Mouse (Mus musculus): ENCODE data around the gene Tuba1a.
"Not testable (repeated sequence)": the region's sequence is repeated elsewhere in the genome, so short reads cannot be mapped to it uniquely, and the experiment has no call there.

Gene Tuba1a

DNA sequence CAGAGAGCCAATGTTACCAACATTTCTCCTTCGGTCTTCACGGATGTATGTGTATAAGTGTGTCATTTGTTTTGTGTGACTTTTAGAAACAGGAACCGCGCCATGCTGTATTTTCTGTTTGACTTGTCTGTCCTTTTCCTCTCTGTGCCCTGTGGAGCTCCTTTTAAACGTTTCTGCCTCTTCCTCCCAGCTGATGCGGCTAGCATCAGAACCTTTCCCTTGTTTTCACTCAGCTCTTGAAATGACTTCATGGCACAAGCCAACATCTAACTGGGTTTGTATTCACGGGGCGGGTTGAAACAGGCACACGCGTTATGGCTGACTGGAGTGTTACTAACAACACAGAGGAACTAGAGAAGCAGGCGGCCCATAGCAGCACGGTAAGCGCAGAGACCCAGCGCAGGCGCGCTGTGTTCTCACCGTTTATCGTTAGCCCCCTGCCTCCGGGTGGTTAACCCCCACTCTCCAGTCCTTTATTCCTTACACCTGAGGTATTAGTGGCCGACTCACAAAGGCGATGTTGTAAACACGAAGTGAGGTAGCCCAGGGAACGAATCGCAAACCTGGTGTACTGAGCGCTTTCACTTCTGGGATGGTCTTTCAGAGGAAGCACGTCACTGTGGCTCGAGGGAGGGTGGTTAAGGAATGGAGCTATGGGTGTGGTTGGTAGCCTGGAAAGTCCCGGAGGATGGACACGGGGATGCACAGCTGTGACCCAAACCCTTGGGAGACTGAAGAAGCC is 31.9 kb upstream of the Tuba1a start:
- peak; percentile 82 to 86 for DNase-seq (ENCODE audit: low spot score in 2 of 2)

DNA sequence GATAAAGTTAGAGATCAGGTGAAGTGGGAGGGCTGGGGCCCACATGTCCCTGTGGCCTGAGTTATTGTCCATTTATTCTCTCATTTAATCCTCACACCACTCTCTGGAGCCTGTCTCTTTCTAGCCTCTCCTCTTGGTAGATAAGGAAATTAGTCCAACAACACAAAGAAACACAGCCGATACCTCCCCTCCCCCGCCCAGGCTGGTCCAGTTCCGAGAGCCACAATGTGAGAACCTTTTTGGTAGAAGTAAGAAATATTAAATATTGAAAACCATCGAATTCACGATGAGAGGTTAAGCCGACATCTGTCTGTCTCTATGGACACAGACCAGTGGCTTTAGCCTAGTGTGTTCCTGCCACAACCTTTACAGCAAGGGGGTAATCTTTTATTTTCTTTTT is 31.2 kb upstream of the Tuba1a start:
- no peak for DNase-seq (ENCODE audit: low spot score in 2 of 2)

- DNase-seq (ENCODE audit: low spot score in 2 of 2), result no peak
Measured at GRCm38 (mm10) chr15:98983431-98984081, 30.1 kb upstream of the Tuba1a start.

DNA sequence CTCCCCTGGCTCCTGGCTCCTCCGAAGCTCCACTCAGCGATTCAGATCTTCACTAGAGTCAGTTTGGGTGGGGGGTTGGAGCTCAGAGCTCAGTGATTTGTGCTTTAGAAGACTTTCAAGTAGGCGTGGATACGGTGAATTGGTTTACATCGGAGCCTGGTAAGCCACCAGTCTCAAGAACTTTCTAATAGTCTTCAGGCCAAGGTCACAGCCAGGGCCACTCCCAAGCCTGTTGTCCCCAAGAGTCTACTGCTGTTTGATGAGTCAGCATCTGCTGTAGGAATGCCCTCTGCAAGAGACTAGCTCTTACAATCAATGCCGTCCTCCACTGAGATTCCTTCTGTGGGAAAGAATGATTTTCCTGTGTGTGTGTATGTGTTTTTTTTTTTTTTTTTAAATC is 28.6 kb upstream of the Tuba1a start:
- DNase-seq (ENCODE audit: low spot score in 2 of 2), result no peak

DNA sequence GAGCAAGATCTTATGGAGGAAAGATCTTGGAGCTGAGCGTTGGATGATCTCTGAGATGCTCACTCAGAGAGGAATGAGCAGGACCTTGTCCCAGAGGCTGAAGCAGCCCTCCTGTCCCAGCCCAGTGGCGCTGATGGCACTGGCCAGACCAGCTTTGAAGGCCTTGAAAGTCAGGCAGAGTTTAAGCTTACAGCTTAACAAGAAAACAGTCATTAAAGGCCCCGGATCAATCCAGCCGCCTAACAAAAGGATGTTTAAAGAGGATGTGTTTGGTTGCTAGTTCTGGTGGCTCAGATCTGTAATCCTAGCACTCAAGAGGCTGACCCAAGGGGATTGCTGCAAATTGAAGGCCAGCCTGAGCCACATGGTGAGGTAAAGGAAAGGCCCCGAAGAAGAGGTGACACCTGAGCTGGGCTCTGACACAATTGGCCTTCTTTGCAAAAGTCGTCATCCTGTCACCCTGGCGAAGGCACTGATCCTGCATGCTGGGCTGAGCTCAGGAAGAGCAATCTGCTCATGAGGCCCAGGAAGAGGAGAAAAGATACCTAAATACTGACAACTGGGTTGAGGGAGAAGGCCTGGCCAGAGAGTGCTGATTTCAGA is 26.6 kb upstream of the Tuba1a start:
- DNase-seq (ENCODE audit: low spot score in 2 of 2), result no peak

DNA sequence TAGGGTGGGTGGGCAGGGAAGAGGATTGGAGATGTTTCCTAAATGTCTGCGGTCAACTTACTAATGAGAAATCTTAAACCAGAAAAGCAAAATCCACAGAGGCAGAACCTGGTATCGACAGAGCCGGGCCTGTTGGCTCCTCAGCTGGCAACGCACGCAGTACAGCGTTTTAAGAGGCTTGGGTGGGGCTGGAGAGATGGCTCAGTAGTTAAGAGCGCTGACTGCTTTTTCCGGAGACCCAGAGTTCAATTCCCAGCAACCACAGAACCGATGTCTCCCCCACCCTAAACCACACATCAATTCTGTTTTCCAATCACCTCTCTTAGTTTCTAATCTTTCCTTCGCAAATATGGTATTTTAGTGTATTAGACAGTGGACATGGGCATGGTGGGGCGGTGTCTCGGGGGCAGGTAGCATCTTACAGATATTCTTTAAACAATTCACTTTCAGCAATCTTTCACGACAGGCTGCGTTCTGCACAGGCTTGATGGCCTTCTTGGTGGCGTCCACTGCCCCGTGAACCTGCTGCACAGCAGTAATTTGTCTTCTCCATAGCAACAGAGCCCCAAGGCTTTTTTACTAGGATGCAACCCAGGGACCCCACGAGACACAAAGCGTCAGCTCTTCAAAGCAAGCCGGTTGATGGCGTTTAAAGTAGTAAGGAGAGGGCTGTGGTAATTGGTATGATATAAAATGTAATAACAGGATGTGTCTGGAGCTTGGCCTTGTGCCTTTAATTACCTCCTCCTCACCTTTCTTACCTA is 25.1 kb upstream of the Tuba1a start:
- no peak for DNase-seq (ENCODE audit: low spot score in 2 of 2)

- DNase-seq (ENCODE audit: low spot score in 2 of 2), result no peak
Measured at GRCm38 (mm10) chr15:98977759-98978408, 24.4 kb upstream of the Tuba1a start.

GRCm38 (mm10) chr15:98976763-98977758 is 23.6 kb upstream of the Tuba1a start:
- no peak for DNase-seq (ENCODE audit: low spot score in 2 of 2)

GRCm38 (mm10) chr15:98973015-98973614 is 19.6 kb upstream of the Tuba1a start:
- DNase-seq (ENCODE audit: low spot score in 2 of 2), result no peak

- not testable (repeated sequence) for DNase-seq (ENCODE audit: low spot score in 2 of 2)
Measured at GRCm38 (mm10) chr15:98971576-98972320, 18.2 kb upstream of the Tuba1a start.

- DNase-seq (ENCODE audit: low spot score in 2 of 2), result no peak
Measured at GRCm38 (mm10) chr15:98971111-98971510, 17.6 kb upstream of the Tuba1a start.

- DNase-seq (ENCODE audit: low spot score in 2 of 2), result no peak
Measured at GRCm38 (mm10) chr15:98969372-98970101, 16.0 kb upstream of the Tuba1a start.

GRCm38 (mm10) chr15:98968701-98969371 is 15.3 kb upstream of the Tuba1a start:
- DNase-seq (ENCODE audit: low spot score in 2 of 2), result no peak

GRCm38 (mm10) chr15:98959531-98959930 is 6.0 kb upstream of the Tuba1a start:
- DNase-seq (ENCODE audit: low spot score in 2 of 2), result no peak

- DNase-seq (ENCODE audit: low spot score in 2 of 2), result no peak
Measured at GRCm38 (mm10) chr15:98958901-98959420, 5.5 kb upstream of the Tuba1a start.

GRCm38 (mm10) chr15:98957475-98957874 is 4.0 kb upstream of the Tuba1a start:
- no peak for DNase-seq (ENCODE audit: low spot score in 2 of 2)

DNA sequence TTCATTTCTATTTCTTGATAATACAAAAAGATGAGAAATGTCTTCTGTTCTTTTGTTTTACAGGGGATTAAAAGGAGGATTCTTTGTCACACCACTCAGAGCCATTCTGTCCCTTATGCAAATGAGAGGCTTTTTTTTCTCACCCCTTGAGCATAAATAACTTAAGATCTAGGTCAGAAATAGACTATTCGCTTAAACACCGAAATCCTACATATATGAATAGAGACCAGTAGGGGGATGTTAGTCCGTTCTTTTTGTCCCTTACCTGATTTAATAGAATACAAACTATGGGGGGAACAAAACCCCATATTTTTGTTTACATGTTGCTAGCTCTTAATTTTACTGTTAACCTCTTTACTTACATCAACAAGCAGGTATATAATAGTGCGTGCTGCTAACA is 2.5 kb upstream of the Tuba1a start:
- no peak for DNase-seq (ENCODE audit: low spot score in 2 of 2)

GRCm38 (mm10) chr15:98955324-98955723 is 1.8 kb upstream of the Tuba1a start:
- no peak for DNase-seq (ENCODE audit: low spot score in 2 of 2)
